Mouse (Mus musculus) heart, adult 18-20 months (tissue): Measurements from ENCODE around the gene Usp8. TPM values are rescaled to one million over a fixed set of nuclear protein-coding genes. Genes with fewer than 3 reads are reported as not detected.

Experiments
- DNase-seq, 2 experiments: peaks; one replicate each; pipeline ENCODE4 v3.0.0; 2021 to 2022; ENCODE audit warnings: mixed read lengths in 1 of 2
- total RNA-seq, 2 experiments: library from RNA; stranded (reverse); gene quantifications; 2 replicates each; pipeline ENCODE4 v1.2.3; 2021

Gene Usp8
- total RNA-seq, 2 experiments from 2014 or later: 27.3 to 29.9 TPM

DNA sequence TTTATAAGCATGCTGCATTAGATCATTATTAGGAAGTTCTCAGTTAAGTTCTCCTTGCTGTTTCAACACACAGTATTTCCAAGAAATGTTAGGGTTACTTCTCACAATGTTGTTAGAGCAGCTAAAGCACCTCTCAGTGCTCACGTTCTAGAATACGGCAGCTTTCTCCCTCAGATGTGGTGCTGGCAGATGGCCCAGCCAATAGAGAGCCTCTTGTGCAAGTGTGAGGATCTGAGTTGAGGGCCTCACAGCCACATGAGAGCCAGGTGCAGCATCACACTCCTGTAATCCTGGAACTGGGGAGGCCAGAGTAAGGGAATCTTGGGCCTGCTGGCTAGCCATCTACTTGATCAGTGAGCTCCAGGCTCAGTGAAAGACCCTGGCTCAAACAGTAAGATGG lies 33.2 kb downstream of the Usp8 start:
- DNase-seq: no peak

- DNase-seq: no peak
Measured at GRCm38 (mm10) chr2:126743389-126743788, 36.3 kb downstream of the Usp8 start.

DNA sequence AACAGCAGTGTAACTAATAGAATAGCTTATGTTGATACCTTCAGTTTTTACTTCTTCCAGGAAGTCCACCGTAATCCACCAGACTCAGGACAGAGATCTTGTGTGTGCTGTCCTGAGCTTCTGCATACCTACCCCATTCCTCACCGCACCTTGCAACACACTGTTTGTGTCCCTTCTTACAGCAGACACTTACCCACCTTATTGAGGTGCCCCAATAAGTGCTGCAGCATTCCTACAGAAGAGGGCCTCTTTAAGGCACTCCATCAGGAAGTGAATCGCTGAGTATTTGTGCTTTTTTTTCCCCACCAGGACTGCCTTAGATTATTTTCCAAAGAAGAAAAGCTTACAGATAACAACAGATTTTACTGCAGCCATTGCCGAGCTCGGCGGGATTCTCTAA lies 48.5 kb downstream of the Usp8 start:
- DNase-seq: no peak

- DNase-seq: no peak
Measured at GRCm38 (mm10) chr2:126759351-126759750, 52.2 kb downstream of the Usp8 start.

DNA sequence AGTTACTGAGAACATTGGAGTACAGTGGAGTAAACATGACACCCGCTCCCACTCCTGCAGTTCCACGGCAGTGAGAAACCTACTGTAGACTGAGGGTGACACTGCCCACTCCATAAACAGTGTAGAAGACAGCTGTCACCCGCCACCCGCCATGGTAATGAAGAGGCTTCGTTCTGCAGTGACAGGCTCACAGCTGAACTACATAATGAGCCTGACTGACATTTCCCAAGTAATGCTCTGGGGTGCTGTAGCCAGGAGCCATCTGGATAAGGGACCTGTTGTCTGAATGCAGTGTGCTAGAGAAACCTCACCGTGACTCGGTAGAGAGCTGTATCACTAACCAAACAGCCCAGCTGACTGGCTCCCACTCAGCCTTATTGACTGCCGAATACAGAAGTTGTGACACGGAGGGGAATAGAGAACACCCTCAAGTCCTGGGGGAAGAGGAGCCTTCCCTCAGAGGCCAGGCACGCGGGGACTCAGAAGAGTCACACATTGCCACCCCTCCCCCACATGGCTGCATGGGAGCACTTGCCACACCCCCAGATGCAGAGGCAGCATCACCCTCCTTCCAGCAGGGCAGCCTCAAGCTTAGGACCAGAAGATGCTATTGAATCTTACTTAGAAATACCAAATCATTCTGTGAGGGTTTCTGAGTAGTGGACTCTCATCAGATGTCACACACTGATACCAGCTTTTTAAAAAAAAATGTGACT lies 58.9 kb downstream of the Usp8 start:
- no peak for DNase-seq

DNA sequence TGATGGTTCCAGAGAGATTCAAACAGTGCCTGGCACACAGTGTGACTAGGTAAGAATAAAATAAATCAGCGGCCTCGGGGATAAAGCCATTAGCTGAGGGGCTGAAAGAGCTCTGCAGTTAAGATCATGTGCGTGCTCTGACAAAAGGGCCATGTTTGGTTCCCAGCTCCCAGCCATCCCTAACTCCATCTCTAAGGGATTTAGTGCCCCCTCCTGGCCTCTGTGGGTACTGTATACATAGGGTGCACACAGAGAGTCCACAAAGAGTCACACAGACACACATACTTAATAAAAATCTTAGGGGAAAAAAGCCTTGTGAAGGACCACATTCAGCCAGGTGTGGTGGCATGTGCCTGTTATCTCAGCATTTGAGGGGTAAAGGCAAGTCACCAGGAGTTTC lies 60.5 kb downstream of the Usp8 start:
- DNase-seq: no peak

- DNase-seq: no peak
Measured at GRCm38 (mm10) chr2:126768194-126768593, 61.1 kb downstream of the Usp8 start.

- no peak for DNase-seq
Measured at GRCm38 (mm10) chr2:126769431-126770181, 62.5 kb downstream of the Usp8 start.

GRCm38 (mm10) chr2:126772217-126772616 lies 65.1 kb downstream of the Usp8 start:
- no peak for DNase-seq

GRCm38 (mm10) chr2:126775951-126776350 lies 68.8 kb downstream of the Usp8 start:
- no peak for DNase-seq

- peak in 1 of 2 experiments; percentile 18 for DNase-seq
Measured at GRCm38 (mm10) chr2:126776416-126776815, 69.3 kb downstream of the Usp8 start.

DNA sequence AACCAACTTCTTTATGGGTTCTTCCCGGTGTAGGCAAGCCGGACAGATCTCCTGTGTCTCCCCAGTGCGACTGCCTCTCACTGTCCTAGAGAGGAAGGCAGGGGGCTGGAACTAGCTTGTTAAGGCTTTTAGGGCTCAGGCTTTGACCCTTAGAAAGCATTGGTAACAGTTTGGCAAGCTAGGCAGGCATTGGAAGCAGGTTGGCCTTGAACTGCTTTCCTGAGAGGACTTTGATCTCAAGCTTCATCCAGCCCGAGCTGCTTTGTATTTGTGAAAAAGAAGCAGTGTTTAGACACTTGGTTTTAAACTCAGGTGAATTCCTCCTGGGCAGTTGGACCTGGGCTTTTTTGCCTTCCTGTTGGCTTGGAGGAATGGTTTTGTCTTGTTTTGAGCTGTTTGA lies 71.7 kb downstream of the Usp8 start:
- no peak for DNase-seq

DNA sequence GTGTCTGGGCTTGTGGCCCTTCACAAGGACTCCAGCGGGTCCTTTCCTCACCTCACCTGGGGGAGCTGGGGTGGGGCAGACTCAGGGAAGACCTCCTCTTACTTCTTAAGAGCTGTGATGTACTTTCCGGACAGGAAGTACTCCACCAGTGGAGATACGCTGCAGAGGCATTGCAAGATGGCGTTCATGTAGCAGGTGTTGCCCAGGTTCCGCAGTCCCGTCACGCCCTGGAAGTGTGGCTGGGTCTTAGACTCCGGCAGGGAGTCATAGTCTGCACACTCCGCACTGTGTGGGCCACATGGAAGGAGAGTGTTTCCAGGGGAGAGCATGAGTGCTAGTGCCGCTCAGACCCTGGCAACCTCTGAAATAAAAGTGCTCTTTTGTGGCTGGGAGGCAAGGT lies 73.2 kb downstream of the Usp8 start:
- DNase-seq: no peak

- no peak for DNase-seq
Measured at GRCm38 (mm10) chr2:126781478-126781877, 74.3 kb downstream of the Usp8 start.

DNA sequence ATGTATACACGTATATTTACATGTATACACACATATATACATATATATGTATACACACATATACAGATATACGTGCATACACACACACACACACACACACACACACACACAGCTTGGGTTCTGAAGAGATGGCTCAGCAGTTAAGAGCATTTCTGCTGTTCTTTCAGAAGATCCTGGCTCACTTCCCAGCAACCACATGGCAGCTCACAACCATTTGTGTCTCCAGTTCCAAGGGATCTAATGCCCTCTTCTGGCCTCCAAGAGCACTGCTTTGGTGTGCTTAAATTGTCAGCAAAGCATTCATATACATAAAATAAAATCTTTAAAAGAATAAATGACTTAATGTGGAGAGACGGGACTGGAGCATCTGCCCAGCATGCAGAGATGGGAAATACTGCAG lies 75.3 kb downstream of the Usp8 start:
- DNase-seq: peak; percentile 63 to 77

DNA sequence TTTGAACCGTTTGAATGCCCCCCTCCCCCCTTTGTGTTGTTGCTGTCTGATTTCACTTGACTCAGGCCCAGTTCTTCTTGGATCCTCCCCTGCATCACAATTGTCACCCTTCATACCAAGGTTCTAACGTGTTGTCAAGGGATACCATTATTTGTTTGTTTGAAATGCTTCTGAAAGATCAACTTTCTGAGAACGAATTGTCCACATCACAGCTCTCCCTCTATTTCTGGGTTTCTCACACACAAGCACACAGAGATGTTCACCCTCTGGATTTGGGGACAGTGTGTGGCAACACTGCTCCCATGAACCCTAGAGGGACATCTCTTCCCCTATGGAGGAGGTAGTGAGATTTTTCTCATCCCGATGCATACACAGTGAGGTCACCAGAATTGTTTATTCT lies 76.2 kb downstream of the Usp8 start, which contains the start of gene Usp50:
Gene Usp50 (minus strand): TSS at position 101 of the 400 bp plus-strand sequence.
- DNase-seq: no peak

DNA sequence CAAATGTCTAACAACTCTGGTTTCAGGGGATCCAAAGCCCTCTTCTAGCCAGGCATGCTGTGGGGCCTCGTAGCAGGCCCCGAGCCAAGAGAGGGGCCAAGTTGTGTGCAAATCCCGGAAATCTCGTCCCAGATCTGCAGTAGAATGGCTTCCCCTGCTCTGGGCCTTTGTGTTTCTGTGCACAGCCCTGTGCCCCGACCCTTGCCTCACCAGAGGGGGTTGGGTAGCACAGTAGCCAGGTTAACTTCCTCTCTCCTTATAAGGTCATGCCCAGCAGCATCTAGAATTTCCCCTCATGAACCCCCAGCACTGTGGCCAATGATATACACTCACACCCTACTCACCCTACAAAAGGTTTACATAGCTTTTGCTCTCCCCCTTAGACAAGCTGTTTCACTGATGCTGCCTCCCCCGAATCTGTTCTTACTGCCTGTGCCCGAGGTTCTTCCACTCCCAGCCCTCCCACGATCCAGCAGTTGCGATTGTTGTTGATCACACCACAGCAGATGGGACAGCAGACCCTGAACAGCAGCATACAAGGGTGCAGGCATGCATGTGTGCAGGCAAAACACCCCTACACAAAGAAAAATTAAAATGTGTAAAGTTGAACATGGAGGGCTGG lies 80.7 kb downstream of the Usp8 start:
- DNase-seq: no peak

- DNase-seq: no peak
Measured at GRCm38 (mm10) chr2:126792611-126793010, 85.5 kb downstream of the Usp8 start.

GRCm38 (mm10) chr2:126795708-126796107 lies 88.6 kb downstream of the Usp8 start:
- no peak for DNase-seq

GRCm38 (mm10) chr2:126798455-126798854 lies 91.3 kb downstream of the Usp8 start:
- DNase-seq: no peak

GRCm38 (mm10) chr2:126801980-126802379 lies 94.9 kb downstream of the Usp8 start:
- DNase-seq: no peak
